Mouse (Mus musculus): ENCODE data around the gene Ski. TPM values are rescaled to one million over a fixed set of nuclear protein-coding genes. Genes with fewer than 3 reads are reported as not detected.

The Ski gene
- polyA plus RNA-seq, 1 experiment from 2014 or later, result 11.1 TPM

DNA sequence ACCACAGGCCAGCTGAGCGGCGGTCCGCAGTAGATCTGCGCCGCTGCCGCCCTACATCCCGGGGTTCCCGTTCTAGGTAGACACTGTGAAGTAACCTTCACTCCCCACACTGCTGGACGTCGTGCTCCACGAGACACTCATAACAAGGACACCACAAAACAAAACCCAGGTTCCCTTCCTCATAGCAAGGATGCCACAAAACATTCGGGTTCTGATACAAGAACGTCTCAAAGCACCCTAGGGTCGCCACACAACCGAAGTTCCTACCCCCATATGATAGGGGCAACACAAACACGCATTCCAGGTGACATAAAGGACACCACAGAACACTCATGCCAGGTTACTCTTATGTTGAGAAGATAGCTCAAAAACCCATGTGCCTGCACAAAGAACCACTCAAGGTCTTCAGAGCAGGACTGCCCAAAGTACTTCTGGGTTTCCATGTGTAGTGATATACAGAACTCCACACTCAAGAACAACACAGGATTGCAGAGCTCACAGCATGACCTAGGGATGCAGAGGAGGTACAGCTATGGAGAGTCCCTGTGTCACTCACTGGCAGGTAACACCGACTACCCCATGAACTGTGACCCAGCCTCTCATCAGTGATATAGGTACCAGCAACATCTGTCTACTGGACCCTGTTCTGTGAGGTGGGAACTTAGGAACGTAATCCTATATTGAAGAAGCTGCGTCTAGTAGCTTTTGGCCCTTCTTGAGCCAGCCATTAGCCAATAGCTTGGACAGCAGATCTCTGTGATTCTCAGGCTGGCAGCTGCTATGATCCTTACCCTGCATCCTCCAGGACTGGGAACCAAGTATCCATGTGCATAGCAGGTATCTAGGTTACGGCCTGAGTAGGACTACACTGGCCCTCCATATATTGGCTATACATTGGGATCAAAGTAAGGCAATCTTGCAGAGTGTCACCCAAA lies 1.5 kb upstream of the Ski start:
- Histone ChIP-seq H3K27ac (ENCODE audit: low read depth, low read length) (peak overlapping the region; percentile 96), H3K9me3 (ENCODE audit: control insufficient read depth, low read length) (no peaks in the 10 kb centered on the region), H3K9ac (ENCODE audit: low read depth, low read length) (peak overlapping the region; percentile 91), H3K36me3 (ENCODE audit: control insufficient read depth, insufficient read depth, low read length) (no peaks in the 10 kb centered on the region), H3K27me3 (replicated peaks; ENCODE audit: control insufficient read depth, insufficient read depth, low read length) (no peaks in the 10 kb centered on the region), H3K4me3 (ENCODE audit: low read length) (peak overlapping the region; percentile 54), H3K4me1 (ENCODE audit: control insufficient read depth, insufficient read depth, low read depth, low read length) (peaks cover 24% of the 10 kb centered on the region), H3K4me2 (ENCODE audit: low read length) (peak overlapping the region; percentile 78)
- no peak for ATAC-seq
- 30% methylated on average over 20 of the region's 20 CpGs for WGBS

DNA sequence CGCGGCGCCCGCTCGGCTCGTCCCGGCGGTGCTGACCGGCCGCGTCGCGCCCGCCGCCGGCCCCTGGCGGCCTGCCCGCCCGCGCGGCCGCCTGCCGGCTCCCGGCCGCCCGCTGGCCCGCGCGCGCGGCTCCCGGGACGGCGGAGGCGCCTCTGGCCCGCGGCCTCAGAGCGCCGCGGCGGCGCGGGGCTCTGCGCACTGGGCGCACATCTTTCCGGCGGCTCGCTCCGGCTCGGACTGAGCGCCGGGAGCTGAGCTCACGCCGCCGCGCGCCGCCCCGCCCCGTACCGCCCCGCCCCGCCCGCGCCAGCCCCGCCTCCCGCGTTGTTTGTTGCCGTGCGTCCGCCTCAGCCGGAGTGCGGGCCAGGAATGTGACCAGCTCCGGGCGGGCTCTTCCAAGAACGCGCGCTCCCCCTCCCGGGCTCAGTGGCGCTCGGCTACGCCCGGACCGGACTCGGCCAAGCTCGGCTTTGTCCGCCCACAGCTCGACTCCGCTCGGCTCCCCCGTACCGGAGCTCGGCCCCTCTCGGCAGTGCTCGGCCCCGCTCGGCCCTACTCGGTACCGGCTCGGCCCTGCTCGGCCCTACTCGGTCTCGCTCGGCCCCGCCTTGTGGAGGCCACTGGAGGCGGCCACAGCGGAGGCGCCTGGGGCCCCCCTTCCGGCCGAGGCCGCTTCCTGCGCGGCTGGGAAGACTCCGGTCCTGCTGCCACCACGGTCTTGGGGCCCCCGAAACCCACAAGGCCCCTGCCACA lies 625 bp upstream of the Ski start:
- peak overlapping the region; percentile 93 for H3K9ac ChIP-seq (ENCODE audit: low read depth, low read length)
- H3K4me3 ChIP-seq (ENCODE audit: low read length), result peak overlapping the region; percentile 68
- peak; percentile 100 for ATAC-seq
- peak overlapping the region; percentile 98 for H3K4me2 ChIP-seq (ENCODE audit: low read length)
- no peaks in the 10 kb centered on the region for H3K27me3 ChIP-seq (replicated peaks; ENCODE audit: control insufficient read depth, insufficient read depth, low read length)
- H3K27ac ChIP-seq (ENCODE audit: low read depth, low read length), result peak overlapping the region; percentile 96
- H3K4me1 ChIP-seq (ENCODE audit: control insufficient read depth, insufficient read depth, low read depth, low read length), result peaks cover 32% of the 10 kb centered on the region
- H3K9me3 ChIP-seq (ENCODE audit: control insufficient read depth, low read length), result no peaks in the 10 kb centered on the region
- H3K36me3 ChIP-seq (ENCODE audit: control insufficient read depth, insufficient read depth, low read length), result no peaks in the 10 kb centered on the region
- under 1% methylated on average over 55 of the region's 116 CpGs for WGBS

DNA sequence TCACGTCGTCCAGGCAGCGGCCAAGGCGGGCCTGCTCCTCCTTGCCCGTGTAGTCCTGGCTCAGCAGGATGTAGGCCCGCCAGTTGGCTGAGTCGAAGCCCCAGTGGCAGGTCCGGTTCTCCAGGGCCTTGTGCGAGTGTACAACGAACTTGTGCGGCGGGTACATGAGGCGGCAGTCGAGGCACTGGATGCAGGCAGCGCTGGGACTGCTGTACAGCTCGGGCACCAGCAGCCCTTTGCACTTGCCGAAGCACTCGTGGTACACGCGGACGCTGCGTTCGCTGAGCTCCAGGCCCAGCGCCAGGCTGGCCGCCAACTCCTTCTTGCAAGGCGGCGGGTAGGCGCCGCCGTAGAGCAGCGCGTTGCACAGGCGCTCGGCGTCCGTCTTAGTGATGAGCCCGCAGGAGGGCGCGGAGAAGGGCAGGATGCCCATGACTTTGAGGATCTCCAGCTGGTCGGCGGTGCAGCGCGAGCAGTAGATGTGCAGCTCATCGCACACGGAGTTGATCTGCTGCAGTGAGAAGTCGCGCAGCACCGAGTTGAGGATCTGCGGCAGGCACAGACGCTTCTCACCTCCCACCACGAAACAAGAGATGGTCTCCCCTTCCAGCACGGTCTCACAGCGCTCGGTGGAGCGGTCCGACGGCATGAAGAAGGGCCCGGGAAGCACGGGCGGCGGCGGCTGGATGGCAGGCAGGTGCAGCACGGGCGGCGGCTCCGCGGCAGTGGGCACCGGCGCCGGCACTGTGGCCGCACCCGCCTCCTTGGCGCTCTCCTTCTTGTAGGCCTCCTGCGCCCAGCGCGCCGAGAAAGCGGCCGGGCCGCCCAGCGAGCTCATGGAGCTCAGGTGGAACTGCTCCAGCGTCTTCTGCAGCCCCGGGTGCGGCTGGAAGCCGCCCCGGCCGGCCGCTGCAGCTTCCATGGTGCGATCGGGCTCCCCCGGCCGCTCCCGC lies 517 bp downstream of the Ski start:
- no peaks in the 10 kb centered on the region for H3K36me3 ChIP-seq (ENCODE audit: control insufficient read depth, insufficient read depth, low read length)
- H3K9me3 ChIP-seq (ENCODE audit: control insufficient read depth, low read length), result no peaks in the 10 kb centered on the region
- H3K27ac ChIP-seq (ENCODE audit: low read depth, low read length), result peak overlapping the region; percentile 89
- under 1% methylated on average over 72 of the region's 93 CpGs for WGBS
- no peak for ATAC-seq
- no peaks in the 10 kb centered on the region for H3K27me3 ChIP-seq (replicated peaks; ENCODE audit: control insufficient read depth, insufficient read depth, low read length)
- peaks cover 44% of the 10 kb centered on the region for H3K4me1 ChIP-seq (ENCODE audit: control insufficient read depth, insufficient read depth, low read depth, low read length)
- peak overlapping the region; percentile 68 for H3K4me3 ChIP-seq (ENCODE audit: low read length)
- peak overlapping the region; percentile 93 for H3K9ac ChIP-seq (ENCODE audit: low read depth, low read length)
- H3K4me2 ChIP-seq (ENCODE audit: low read length), result peak overlapping the region; percentile 98

DNA sequence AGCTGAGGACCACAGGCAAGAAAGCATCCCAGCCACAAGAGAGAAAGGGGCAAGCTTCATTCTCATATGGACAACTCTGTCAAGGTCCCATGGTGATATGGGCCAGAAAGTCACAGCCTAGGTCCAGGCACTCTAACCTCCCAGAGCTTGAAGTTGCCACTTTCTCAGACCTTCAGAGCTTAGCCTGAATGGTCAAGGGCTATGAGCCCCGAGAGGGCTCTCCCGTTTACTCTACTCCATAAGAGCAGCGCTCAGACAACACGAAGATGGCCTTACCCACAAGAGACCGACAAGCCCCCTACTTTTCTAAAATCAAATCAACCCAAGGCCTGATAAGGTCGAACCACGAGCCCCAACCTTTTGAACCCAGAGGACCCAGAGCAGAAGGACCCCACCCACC lies 1.3 kb downstream of the Ski start:
- H3K4me2 ChIP-seq (ENCODE audit: low read length), result peak overlapping the region; percentile 98
- H3K9me3 ChIP-seq (ENCODE audit: control insufficient read depth, low read length), result no peaks in the 10 kb centered on the region
- no peaks in the 10 kb centered on the region for H3K36me3 ChIP-seq (ENCODE audit: control insufficient read depth, insufficient read depth, low read length)
- ATAC-seq, result no peak
- H3K4me1 ChIP-seq (ENCODE audit: control insufficient read depth, insufficient read depth, low read depth, low read length), result peaks cover 52% of the 10 kb centered on the region
- peak overlapping the region; percentile 68 for H3K4me3 ChIP-seq (ENCODE audit: low read length)
- peak overlapping the region; percentile 89 for H3K27ac ChIP-seq (ENCODE audit: low read depth, low read length)
- H3K27me3 ChIP-seq (replicated peaks; ENCODE audit: control insufficient read depth, insufficient read depth, low read length), result no peaks in the 10 kb centered on the region
- whole genome bisulfite sequencing, result 0% methylated on average over 7 of the region's 7 CpGs
- H3K9ac ChIP-seq (ENCODE audit: low read depth, low read length), result peak overlapping the region; percentile 93

DNA sequence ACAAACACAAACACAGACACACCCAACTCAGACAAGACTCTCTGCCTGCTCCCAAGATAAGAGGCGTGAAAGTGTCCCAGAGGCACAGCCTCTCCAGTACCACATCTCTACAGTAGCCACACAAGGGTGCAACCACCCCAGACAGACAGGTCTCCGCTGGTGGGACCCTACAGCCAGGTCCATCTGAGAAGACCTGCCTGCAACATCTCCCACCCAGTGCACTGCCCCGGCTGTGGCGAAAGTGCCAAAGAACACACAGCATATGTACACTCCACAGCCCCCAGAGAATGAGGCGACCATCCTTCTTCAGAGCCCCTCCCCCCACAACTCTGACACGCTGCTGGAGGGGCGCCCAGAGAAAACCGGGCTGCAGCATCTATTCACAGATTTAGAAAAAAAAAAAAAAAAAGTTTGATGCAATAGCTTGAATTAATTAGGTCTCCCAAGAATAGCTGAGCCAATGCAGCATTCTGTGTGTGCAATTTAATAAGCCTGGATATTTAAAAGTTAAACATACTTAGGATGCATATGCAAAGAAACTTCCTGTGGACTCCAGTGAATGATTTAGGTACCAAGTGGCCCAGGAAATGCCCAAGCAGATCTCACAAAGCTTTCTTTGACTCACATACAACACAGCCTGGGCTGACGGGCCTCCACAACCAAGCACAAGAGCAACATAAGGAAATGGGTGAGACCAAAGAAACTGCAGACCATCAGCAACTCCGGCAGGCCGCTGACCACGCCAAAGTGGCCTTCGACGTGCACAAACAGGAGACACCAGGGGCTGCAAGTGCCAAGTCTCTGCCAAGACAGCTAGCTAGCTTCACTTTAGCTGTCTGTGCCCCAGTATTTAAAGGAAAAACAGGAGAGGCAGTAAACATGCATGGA lies 1.9 kb downstream of the Ski start:
- Histone ChIP-seq H3K4me1 (ENCODE audit: control insufficient read depth, insufficient read depth, low read depth, low read length) (peaks cover 58% of the 10 kb centered on the region), H3K4me3 (ENCODE audit: low read length) (peak overlapping the region; percentile 68), H3K36me3 (ENCODE audit: control insufficient read depth, insufficient read depth, low read length) (no peaks in the 10 kb centered on the region), H3K4me2 (ENCODE audit: low read length) (peak overlapping the region; percentile 98), H3K27me3 (replicated peaks; ENCODE audit: control insufficient read depth, insufficient read depth, low read length) (no peaks in the 10 kb centered on the region), H3K9ac (ENCODE audit: low read depth, low read length) (peak overlapping the region; percentile 93), H3K27ac (ENCODE audit: low read depth, low read length) (peak overlapping the region; percentile 89), H3K9me3 (ENCODE audit: control insufficient read depth, low read length) (no peaks in the 10 kb centered on the region)
- 2% methylated on average over 14 of the region's 14 CpGs for WGBS
- ATAC-seq, result no peak

DNA sequence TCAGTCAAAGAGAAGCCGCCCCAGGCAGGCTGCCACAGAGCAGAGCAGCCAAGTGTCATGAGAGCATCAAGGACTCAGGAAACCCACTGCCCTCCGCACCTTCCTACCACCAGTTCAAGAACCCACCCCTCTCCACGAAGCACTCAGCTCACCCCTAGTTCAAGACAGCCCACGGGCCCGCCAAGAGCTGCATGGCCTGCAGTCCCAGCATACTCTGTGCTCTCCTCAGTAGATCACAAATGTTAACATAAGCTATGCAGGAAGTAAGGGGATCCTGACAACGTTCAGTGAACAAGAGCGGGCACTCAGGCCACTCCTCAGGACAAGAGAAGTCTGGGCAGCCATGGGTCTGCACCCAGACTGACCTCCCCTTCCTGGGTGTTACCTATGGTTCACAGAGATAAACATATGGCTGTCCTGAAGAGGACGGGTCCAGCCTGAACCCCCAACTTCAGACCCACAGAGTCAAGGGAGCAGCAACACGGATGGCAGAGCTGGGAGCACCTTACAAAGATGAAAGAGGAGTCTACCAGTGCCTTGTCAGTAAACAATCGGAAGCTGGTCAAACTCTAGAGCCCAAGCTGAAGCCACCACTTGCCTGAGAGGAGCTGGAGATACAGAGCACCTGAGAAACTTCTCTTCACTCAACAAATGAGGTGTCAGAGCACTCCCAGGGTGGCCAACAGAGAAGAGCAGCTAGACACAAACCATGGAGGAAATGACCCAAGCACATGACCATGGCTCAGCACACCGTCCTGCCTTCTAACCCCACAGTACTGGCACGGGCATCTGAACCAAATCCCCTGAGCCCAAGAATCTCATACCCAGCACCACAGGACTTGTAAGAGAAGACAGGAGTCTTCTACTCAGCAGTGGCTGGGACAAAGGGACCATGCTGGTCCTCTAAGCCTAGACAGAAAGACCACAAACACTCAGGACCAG lies 2.9 kb downstream of the Ski start:
- Histone ChIP-seq H3K9ac (ENCODE audit: low read depth, low read length) (peak overlapping the region; percentile 93), H3K4me3 (ENCODE audit: low read length) (peak overlapping the region; percentile 68), H3K36me3 (ENCODE audit: control insufficient read depth, insufficient read depth, low read length) (no peaks in the 10 kb centered on the region), H3K27me3 (replicated peaks; ENCODE audit: control insufficient read depth, insufficient read depth, low read length) (no peaks in the 10 kb centered on the region), H3K4me2 (ENCODE audit: low read length) (peak overlapping the region; percentile 98), H3K4me1 (ENCODE audit: control insufficient read depth, insufficient read depth, low read depth, low read length) (peaks cover 67% of the 10 kb centered on the region), H3K9me3 (ENCODE audit: control insufficient read depth, low read length) (no peaks in the 10 kb centered on the region), H3K27ac (ENCODE audit: low read depth, low read length) (0 out of 2 replicates have a peak overlapping the region, but pooled peaks have one; percentile 7)
- no peak for ATAC-seq
- WGBS, result 48% methylated on average over 12 of the region's 12 CpGs

DNA sequence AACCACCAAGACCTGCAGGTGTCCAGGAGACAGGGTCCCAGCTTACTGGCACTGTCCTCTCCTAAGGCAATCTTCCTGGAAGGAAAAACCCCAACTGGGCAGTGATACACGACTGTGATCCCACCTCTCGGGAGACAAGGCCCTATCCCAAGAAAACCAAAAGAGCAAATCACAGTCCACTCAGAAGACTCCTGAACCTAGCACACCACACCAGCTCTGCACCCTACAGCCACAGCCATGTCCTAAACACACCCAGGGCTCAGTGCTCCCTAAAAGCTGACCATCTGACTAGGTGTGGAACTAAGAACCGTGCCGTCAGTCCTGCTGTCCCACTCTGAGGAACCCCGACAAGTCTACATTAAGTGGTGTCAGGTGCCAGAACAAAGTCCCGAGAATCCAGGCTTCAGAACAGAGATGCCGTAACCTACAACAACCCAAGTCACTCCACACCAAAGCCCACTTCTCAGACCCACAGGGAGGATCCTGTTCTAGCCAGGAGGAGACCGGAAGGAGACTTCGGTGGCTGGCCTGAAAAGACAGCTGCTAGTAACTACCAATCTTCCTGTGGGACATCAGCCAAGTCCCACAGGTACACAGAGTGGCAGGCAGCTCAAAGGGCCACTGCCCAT lies 4.2 kb downstream of the Ski start:
- no peaks in the 10 kb centered on the region for H3K36me3 ChIP-seq (ENCODE audit: control insufficient read depth, insufficient read depth, low read length)
- H3K4me2 ChIP-seq (ENCODE audit: low read length), result peak overlapping the region; percentile 98
- no peak for ATAC-seq
- H3K27ac ChIP-seq (ENCODE audit: low read depth, low read length), result no peak overlapping the region
- H3K9me3 ChIP-seq (ENCODE audit: control insufficient read depth, low read length), result no peaks in the 10 kb centered on the region
- WGBS, result 79% methylated on average over 9 of the region's 9 CpGs
- no peak overlapping the region for H3K4me3 ChIP-seq (ENCODE audit: low read length)
- H3K4me1 ChIP-seq (ENCODE audit: control insufficient read depth, insufficient read depth, low read depth, low read length), result peaks cover 75% of the 10 kb centered on the region
- no peak overlapping the region for H3K9ac ChIP-seq (ENCODE audit: low read depth, low read length)
- no peaks in the 10 kb centered on the region for H3K27me3 ChIP-seq (replicated peaks; ENCODE audit: control insufficient read depth, insufficient read depth, low read length)
